Mouse (Mus musculus) testis, adult 2 months (tissue): ENCODE results near the gene 4933425L06Rik.

Source experiments
- CTCF ChIP-seq: fragments of 200-500 bp; IDR thresholded peaks from 2 replicates; pipeline ENCODE4 v1.5.1; 2012; ENCODE audit warnings: low read depth, mild to moderate bottlenecking, inconsistent platforms, low read length, moderate library complexity; ENCODE audit not compliant: control insufficient read depth, insufficient read depth, insufficient replicate concordance
- POLR2A ChIP-seq: fragments of 200-500 bp; IDR thresholded peaks from 2 replicates; pipeline ENCODE4 v1.6.1; 2012; ENCODE audit warnings: low read depth, mild to moderate bottlenecking, inconsistent platforms, low read length, moderate library complexity; ENCODE audit not compliant: control insufficient read depth

GRCm38 (mm10) chr13:105066890-105067845 is 14.8 kb upstream of the 4933425L06Rik start:
- TF ChIP-seq CTCF = no peak
- TF ChIP-seq POLR2A = no peak
